Mouse (Mus musculus): ENCODE data around the gene Cenpj. TPM values are rescaled to one million over a fixed set of nuclear protein-coding genes. Genes with fewer than 3 reads are reported as not detected.
A peak's percentile ranks its signal among the peaks of the same experiment; 100 is the strongest.

Gene Cenpj
- polyA plus RNA-seq, 1 experiment, result 21.1 TPM

DNA sequence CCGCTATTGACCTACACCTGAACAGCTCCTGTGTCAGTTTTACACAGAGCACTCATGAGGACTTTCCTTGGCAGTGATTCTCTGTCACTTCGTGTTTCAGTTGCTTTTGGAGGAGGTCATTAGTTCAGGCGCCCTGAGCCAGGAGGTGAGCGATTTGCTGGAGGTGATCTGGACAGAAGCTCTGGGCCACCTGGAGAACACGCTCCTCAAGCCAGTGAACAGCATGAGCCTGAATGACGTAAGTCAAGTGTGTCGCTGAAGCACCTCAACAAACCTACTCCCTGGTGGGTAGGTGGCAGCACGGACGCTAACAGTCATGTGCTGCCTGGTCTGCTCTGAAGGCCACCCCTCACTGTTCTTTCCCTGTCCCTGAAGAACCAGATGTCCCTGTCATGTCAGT lies 17.0 kb upstream of the Cenpj start:
- TF ChIP-seq CTCF (IDR thresholded peaks at IDR 0.05; ENCODE audit: control insufficient read depth, insufficient read depth, low read length), result no peak
- TF ChIP-seq POLR2A (IDR thresholded peaks at IDR 0.05; ENCODE audit: borderline replicate concordance, control insufficient read depth, low read depth, low read length), result no peak
- H3K4me3 ChIP-seq (replicated peaks; ENCODE audit: control insufficient read depth, low read depth, low read length), result no peak overlapping the region
- H3K4me1 ChIP-seq (ENCODE audit: control insufficient read depth, insufficient read depth, low read length), result no peaks in the 10 kb centered on the region; the same call in 1 of the 2 replicates
- WGBS, result 92% methylated on average over 9 of the region's 9 CpGs
- no peak overlapping the region for H3K27ac ChIP-seq (ENCODE audit: control insufficient read depth, insufficient read depth, low read depth, low read length, poor library complexity)

DNA sequence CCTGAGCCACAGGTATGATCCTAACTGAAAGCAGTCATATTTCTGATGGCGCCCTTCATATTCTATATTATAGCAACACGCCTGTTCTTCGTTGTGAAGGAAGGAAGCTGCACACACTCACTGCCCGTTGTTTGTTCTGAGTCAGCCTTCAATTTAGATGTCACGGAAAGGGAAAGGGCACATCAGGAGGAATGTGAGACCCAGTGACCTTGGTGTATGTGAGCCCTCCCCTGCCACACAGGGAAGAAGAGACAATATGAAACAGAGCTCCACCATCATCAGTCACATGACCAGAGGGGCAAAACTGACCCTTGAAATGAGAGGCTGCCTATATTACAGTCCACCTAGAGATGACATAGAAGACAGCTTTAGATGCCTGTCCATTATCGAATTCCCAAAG lies 7.1 kb upstream of the Cenpj start:
- H3K4me1 ChIP-seq (ENCODE audit: control insufficient read depth, insufficient read depth, low read length), result no peaks in the 10 kb centered on the region
- H3K27ac ChIP-seq (ENCODE audit: control insufficient read depth, insufficient read depth, low read depth, low read length, poor library complexity), result no peak overlapping the region
- no peak overlapping the region for H3K4me3 ChIP-seq (replicated peaks; ENCODE audit: control insufficient read depth, low read depth, low read length)
- 87% methylated on average over 6 of the region's 6 CpGs for WGBS
- TF ChIP-seq POLR2A (IDR thresholded peaks at IDR 0.05; ENCODE audit: borderline replicate concordance, control insufficient read depth, low read depth, low read length) (no peak), CTCF (IDR thresholded peaks at IDR 0.05; ENCODE audit: control insufficient read depth, insufficient read depth, low read length) (no peak)

DNA sequence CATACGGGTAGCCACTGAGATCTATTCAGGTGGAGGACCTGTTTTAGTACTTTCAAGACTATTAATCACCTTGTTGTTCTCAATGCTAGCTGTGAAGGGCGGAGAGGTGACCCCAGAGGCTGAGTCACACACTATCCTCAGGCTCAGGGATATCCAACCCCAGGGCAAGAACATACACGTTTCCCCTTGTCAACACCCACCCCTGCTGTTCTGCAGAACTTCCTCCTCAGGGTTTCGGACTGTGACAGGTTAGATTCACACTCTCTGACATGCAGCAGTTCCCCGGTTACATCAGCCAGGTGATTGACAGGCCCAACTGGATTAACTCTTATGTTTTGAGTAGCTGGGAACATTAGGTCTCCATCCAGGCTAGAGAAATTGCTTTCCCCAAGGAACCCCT lies 5.9 kb upstream of the Cenpj start:
- TF ChIP-seq POLR2A (IDR thresholded peaks at IDR 0.05; ENCODE audit: borderline replicate concordance, control insufficient read depth, low read depth, low read length) (no peak), CTCF (IDR thresholded peaks at IDR 0.05; ENCODE audit: control insufficient read depth, insufficient read depth, low read length) (no peak)
- H3K4me3 ChIP-seq (replicated peaks; ENCODE audit: control insufficient read depth, low read depth, low read length), result no peak overlapping the region
- no peak overlapping the region for H3K27ac ChIP-seq (ENCODE audit: control insufficient read depth, insufficient read depth, low read depth, low read length, poor library complexity)
- WGBS, result 25% methylated on average over 5 of the region's 5 CpGs
- H3K4me1 ChIP-seq (ENCODE audit: control insufficient read depth, insufficient read depth, low read length), result no peaks in the 10 kb centered on the region

DNA sequence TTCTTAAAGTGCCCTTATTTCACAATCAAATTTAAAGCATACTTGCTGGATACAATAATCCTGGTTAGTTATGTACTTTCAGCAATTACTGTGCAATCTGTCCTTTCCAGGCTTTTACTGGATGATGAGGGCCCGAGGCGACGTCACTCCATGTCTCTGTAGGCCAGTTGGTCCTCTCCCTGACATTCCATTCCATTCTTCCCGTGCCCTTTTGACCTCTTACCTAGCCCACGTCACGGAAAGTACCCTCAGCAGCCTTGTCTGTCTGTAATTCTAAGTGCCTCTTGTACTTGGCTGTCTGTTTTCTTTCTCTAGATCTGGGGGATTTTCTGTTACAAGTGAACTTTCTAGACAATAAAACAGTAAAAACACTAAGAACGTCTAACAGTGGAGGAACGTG lies 3.8 kb upstream of the Cenpj start:
- WGBS, result 86% methylated on average over 8 of the region's 8 CpGs
- no peak for TF ChIP-seq CTCF (IDR thresholded peaks at IDR 0.05; ENCODE audit: control insufficient read depth, insufficient read depth, low read length)
- no peak for TF ChIP-seq POLR2A (IDR thresholded peaks at IDR 0.05; ENCODE audit: borderline replicate concordance, control insufficient read depth, low read depth, low read length)

DNA sequence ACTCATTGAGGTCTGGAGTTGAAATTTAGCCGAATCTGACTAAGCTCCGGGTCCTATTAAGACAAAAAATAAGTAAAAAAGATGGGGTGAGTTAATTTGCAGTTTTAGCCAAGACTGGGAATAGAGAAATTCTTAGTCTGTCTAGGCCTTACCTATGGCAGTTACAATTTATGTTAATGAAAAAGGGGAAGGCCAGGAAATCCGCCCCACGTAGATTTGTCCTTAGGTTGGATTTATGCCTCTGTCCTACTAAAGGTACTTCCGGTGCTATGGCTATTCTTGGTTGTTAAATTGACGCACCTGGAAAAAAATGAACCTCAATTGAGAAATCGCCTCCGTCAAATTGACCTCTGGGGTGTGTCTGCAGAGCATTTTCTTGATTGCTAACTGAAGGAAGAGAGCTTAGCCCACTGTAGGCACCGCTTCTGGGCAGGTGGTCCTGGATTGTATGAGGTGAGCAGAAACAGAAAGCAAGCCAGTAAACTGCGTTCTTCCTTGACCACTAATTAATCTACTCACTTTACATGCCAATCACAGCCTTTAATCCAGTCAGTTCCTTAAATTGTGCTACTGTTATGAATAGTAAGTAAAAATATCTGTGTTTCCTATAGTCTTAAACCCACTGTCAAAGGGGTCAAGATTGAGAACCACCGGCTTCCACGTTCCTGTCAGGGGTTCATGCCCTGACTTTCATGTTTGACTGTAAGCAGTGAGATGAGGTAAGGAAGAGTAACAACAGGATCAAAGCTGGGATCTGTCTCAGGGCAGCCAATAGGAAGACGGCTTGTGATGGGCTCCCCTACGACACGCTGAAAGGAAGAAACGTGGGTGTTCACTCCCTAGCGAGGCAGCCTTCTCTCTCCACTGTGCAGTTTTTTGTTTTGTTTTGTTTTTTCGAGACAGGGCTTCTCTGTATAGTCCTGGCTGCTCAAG lies 1.0 kb upstream of the Cenpj start:
- Histone ChIP-seq H3K27ac (ENCODE audit: control insufficient read depth, insufficient read depth, low read depth, low read length, poor library complexity) (no peak overlapping the region), H3K4me1 (ENCODE audit: control insufficient read depth, insufficient read depth, low read length) (no peaks in the 10 kb centered on the region; the same call in 1 of the 2 replicates), H3K4me3 (replicated peaks; ENCODE audit: control insufficient read depth, low read depth, low read length) (peak overlapping the region; percentile 93)
- 24% methylated on average over 18 of the region's 18 CpGs for WGBS
- TF ChIP-seq POLR2A (IDR thresholded peaks at IDR 0.05; ENCODE audit: borderline replicate concordance, control insufficient read depth, low read depth, low read length) (no peak), CTCF (IDR thresholded peaks at IDR 0.05; ENCODE audit: control insufficient read depth, insufficient read depth, low read length) (no peak)

More for the DNA sequence above, 3.8 kb upstream of the Cenpj start:
- H3K4me1 ChIP-seq (ENCODE audit: control insufficient read depth, insufficient read depth, low read length), result no peaks in the 10 kb centered on the region
- no peak overlapping the region for H3K27ac ChIP-seq (ENCODE audit: control insufficient read depth, insufficient read depth, low read depth, low read length, poor library complexity)
- H3K4me3 ChIP-seq (replicated peaks; ENCODE audit: control insufficient read depth, low read depth, low read length), result no peak overlapping the region

DNA sequence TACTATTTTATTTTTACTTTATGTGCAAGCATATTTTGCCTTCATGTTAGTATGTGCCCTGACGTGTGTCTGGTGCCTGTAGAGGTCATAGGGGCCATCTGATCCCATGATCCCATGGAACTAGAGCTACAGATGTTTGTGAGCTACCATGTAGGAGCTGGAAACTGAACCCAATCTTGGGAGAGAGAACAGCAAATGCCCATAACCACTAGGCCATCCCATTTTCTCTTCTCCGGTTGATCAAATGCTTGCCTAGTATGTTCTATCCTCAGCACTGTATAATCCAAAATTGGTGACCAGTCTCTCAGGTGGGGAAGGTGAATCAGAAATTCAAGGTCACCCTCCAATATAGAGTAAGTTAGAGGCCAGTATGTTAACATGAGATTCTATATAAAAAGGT lies 2.7 kb downstream of the Cenpj start:
- 73% methylated on average over 2 of the region's 2 CpGs for WGBS
- Histone ChIP-seq H3K4me3 (replicated peaks; ENCODE audit: control insufficient read depth, low read depth, low read length) (no peak overlapping the region), H3K4me1 (ENCODE audit: control insufficient read depth, insufficient read depth, low read length) (peaks cover 3% of the 10 kb centered on the region; the same call in 1 of the 2 replicates), H3K27ac (ENCODE audit: control insufficient read depth, insufficient read depth, low read depth, low read length, poor library complexity) (no peak overlapping the region)
- TF ChIP-seq CTCF (IDR thresholded peaks at IDR 0.05; ENCODE audit: control insufficient read depth, insufficient read depth, low read length) (no peak), POLR2A (IDR thresholded peaks at IDR 0.05; ENCODE audit: borderline replicate concordance, control insufficient read depth, low read depth, low read length) (no peak)

DNA sequence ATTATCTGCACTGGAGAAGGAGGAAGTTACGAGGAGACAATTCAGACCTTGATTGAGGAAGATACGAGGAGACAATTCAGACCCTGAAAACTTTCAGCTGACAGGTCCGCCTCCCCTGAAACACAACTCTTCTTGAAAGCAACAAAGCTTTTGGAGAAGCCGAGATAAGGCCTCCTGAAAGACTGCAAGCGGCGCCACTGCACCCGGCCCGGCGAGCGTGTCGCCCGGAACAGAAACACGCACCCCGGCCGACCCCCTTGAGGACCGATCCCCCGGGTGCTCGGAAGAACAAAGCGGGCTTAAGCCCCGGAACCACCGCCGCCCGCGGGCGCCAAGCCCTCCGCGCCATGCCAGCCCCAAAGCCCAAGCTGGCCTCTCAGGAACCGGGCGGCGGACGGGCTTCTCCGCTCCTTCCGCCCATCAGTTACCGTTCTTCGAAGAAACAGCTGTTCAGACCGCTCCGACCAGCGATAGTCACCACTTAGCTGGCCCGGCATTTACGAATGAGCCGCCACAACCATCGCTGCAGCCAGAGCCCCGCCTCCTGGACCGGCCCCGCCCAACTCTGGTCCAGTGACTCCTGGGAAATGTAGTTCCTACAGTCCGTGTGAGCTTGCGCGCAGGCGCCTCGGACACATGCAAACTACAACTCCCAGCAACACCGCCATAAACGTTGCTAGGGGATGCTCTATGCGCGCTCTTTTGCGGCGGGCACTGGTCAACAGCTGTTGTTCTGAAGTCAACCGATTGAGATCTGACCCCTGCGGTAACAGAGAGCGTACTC lies 3.7 kb downstream of the Cenpj start:
- peak overlapping the region; percentile 84 for H3K27ac ChIP-seq (ENCODE audit: control insufficient read depth, insufficient read depth, low read depth, low read length, poor library complexity)
- TF ChIP-seq POLR2A (IDR thresholded peaks at IDR 0.05; ENCODE audit: borderline replicate concordance, control insufficient read depth, low read depth, low read length) (peak; percentile 69; the same call in 1 of the 2 replicates), CTCF (IDR thresholded peaks at IDR 0.05; ENCODE audit: control insufficient read depth, insufficient read depth, low read length) (no peak)
- WGBS, result under 1% methylated on average over 59 of the region's 59 CpGs
- peaks cover 5% of the 10 kb centered on the region for H3K4me1 ChIP-seq (ENCODE audit: control insufficient read depth, insufficient read depth, low read length)
- H3K4me3 ChIP-seq (replicated peaks; ENCODE audit: control insufficient read depth, low read depth, low read length), result peak overlapping the region; percentile 76

DNA sequence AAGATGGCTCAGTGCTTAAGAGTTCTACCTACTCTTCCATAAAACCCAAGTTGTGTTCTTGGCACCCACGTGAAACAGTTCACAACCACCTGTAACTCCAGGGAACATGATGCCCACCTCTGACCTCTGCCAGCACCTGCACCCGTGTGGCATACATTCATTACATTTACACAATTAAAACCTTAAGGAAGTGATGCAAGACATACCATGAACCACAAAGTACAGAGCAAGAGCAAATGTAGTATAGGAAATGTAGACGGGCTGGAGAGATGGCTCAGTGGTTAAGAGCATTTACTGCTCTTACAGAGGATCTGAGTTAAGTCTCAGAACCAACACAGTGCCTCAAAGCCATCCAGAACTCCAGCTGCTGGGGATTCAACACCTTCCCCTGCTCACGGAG lies 6.2 kb downstream of the Cenpj start:
- Histone ChIP-seq H3K27ac (ENCODE audit: control insufficient read depth, insufficient read depth, low read depth, low read length, poor library complexity) (peak overlapping the region; percentile 11; the same call in 1 of the 2 replicates), H3K4me1 (ENCODE audit: control insufficient read depth, insufficient read depth, low read length) (peaks cover 6% of the 10 kb centered on the region), H3K4me3 (replicated peaks; ENCODE audit: control insufficient read depth, low read depth, low read length) (no peak overlapping the region)
- no peak for TF ChIP-seq POLR2A (IDR thresholded peaks at IDR 0.05; ENCODE audit: borderline replicate concordance, control insufficient read depth, low read depth, low read length)
- TF ChIP-seq CTCF (IDR thresholded peaks at IDR 0.05; ENCODE audit: control insufficient read depth, insufficient read depth, low read length), result no peak
- WGBS, result 39% methylated on average over 4 of the region's 4 CpGs
